Mouse (Mus musculus): ENCODE measurements around the gene Gm11168. TPM values are rescaled to one million over a fixed set of nuclear protein-coding genes. Genes with fewer than 3 reads are reported as not detected.
"Not testable (repeated sequence)": the region's sequence is repeated elsewhere in the genome, so short reads cannot be mapped to it uniquely, and the experiment has no call there.

Gene Gm11168
- total RNA-seq (2015; ENCODE audit: low replicate concordance) = 3.8 and 12.3 TPM in 2 replicates
- 8.1 and 36.2 TPM in 2 replicates for total RNA-seq (2017; ENCODE audit: low replicate concordance)

- not testable (repeated sequence) for ATAC-seq (replicated peaks; ENCODE audit: low FRiP score, poor library complexity, severe bottlenecking)
Measured at GRCm38 (mm10) chr9:3002794-3003396, at the start of gene Gm11168. Gene Gm11168 (plus strand): TSS chr9:3003346.

- not testable (repeated sequence) for ATAC-seq (replicated peaks; ENCODE audit: low FRiP score, poor library complexity, severe bottlenecking)
Measured at GRCm38 (mm10) chr9:3000445-3000972, 2.6 kb upstream of the Gm11168 start, which contains the start of gene Gm10722. Gene Gm10722 (plus strand): TSS chr9:3000922.

- not testable (repeated sequence) for ATAC-seq (replicated peaks; ENCODE audit: low FRiP score, poor library complexity, severe bottlenecking)
Measured at GRCm38 (mm10) chr9:3001006-3001405, 2.1 kb upstream of the Gm11168 start.

GRCm38 (mm10) chr9:3001948-3002659 is 1.0 kb upstream of the Gm11168 start:
- 0 out of 2 replicates have a peak, but pooled peaks have one; percentile 55 for ATAC-seq (replicated peaks; ENCODE audit: low FRiP score, poor library complexity, severe bottlenecking)

- peak; percentile 55 for ATAC-seq (replicated peaks; ENCODE audit: low FRiP score, poor library complexity, severe bottlenecking)
Measured at GRCm38 (mm10) chr9:3006179-3006578, 3.0 kb downstream of the Gm11168 start.

- ATAC-seq (replicated peaks; ENCODE audit: low FRiP score, poor library complexity, severe bottlenecking) = not testable (repeated sequence)
Measured at GRCm38 (mm10) chr9:3006636-3007035, 3.5 kb downstream of the Gm11168 start.

- peak; percentile 34; the same call in 1 of the 2 replicates for ATAC-seq (replicated peaks; ENCODE audit: low FRiP score, poor library complexity, severe bottlenecking)
Measured at GRCm38 (mm10) chr9:3007272-3007671, 4.1 kb downstream of the Gm11168 start.

- peak; percentile 44 for ATAC-seq (replicated peaks; ENCODE audit: low FRiP score, poor library complexity, severe bottlenecking)
Measured at GRCm38 (mm10) chr9:3009331-3009730, 6.2 kb downstream of the Gm11168 start.

- peak; percentile 58 for ATAC-seq (replicated peaks; ENCODE audit: low FRiP score, poor library complexity, severe bottlenecking)
Measured at GRCm38 (mm10) chr9:3012054-3012621, 9.0 kb downstream of the Gm11168 start.

GRCm38 (mm10) chr9:3012733-3013279 is 9.7 kb downstream of the Gm11168 start, which contains the start of gene Gm10721:
Gene Gm10721 (plus strand): TSS chr9:3013140.
- ATAC-seq (replicated peaks; ENCODE audit: low FRiP score, poor library complexity, severe bottlenecking) = peak; percentile 53

- ATAC-seq (replicated peaks; ENCODE audit: low FRiP score, poor library complexity, severe bottlenecking) = not testable (repeated sequence)
Measured at GRCm38 (mm10) chr9:3015354-3015753, 12.2 kb downstream of the Gm11168 start, which contains the start of gene Gm10720. Gene Gm10720 (plus strand): TSS chr9:3015654.

GRCm38 (mm10) chr9:3015896-3016295 is 12.8 kb downstream of the Gm11168 start:
- not testable (repeated sequence) for ATAC-seq (replicated peaks; ENCODE audit: low FRiP score, poor library complexity, severe bottlenecking)

- ATAC-seq (replicated peaks; ENCODE audit: low FRiP score, poor library complexity, severe bottlenecking) = not testable (repeated sequence)
Measured at GRCm38 (mm10) chr9:3017108-3017507, 14.0 kb downstream of the Gm11168 start, which contains the start of gene Gm10719. Gene Gm10719 (plus strand): TSS chr9:3017408.

GRCm38 (mm10) chr9:3018944-3019343 is 15.8 kb downstream of the Gm11168 start:
- not testable (repeated sequence) for ATAC-seq (replicated peaks; ENCODE audit: low FRiP score, poor library complexity, severe bottlenecking)

GRCm38 (mm10) chr9:3019835-3020727 is 16.9 kb downstream of the Gm11168 start:
- peak; percentile 57 for ATAC-seq (replicated peaks; ENCODE audit: low FRiP score, poor library complexity, severe bottlenecking)

- ATAC-seq (replicated peaks; ENCODE audit: low FRiP score, poor library complexity, severe bottlenecking) = not testable (repeated sequence)
Measured at GRCm38 (mm10) chr9:3022316-3023008, 19.3 kb downstream of the Gm11168 start.

- not testable (repeated sequence) for ATAC-seq (replicated peaks; ENCODE audit: low FRiP score, poor library complexity, severe bottlenecking)
Measured at GRCm38 (mm10) chr9:3023312-3023984, 20.3 kb downstream of the Gm11168 start, which contains the start of gene Gm10718. Gene Gm10718 (plus strand): TSS chr9:3023547.

Data from erythroblast, adult 5-6 weeks (primary cell).